Mouse (Mus musculus): ENCODE measurements around the gene Hypk. TPM values are rescaled to one million over a fixed set of nuclear protein-coding genes. Genes with fewer than 3 reads are reported as not detected.

The Hypk gene
- total RNA-seq (2021), result 10 to 100 TPM; 28.1 to 28.9 TPM

- no peak for DNase-seq
- intact Hi-C loops (cut with DNase I), result no loop called here
Measured at GRCm38 (mm10) chr2:121452990-121453389, at the start of gene Hypk. TSS of gene Hypk (plus strand) at chr2:121453290.

- DNase-seq, result no peak
- intact Hi-C loops (cut with DNase I), result no loop called here
Measured at GRCm38 (mm10) chr2:121403296-121403695, 49.8 kb upstream of the Hypk start.

- intact Hi-C loops (cut with DNase I), result no loop called here
- peak; percentile 18 for DNase-seq
Measured at GRCm38 (mm10) chr2:121408160-121408559, 44.9 kb upstream of the Hypk start.

GRCm38 (mm10) chr2:121412843-121413386 lies 40.2 kb upstream of the Hypk start:
- DNase-seq, result no peak
- intact Hi-C loops (cut with DNase I), result no loop called here

GRCm38 (mm10) chr2:121413387-121414042 lies 39.6 kb upstream of the Hypk start, which contains the start of the genes Pdia3 and Catsper2:
TSS of gene Pdia3 (plus strand) at chr2:121413775.
TSS of gene Catsper2 (minus strand) at chr2:121413792.
- intact Hi-C loops (cut with DNase I), result no loop called here
- DNase-seq, result peak; percentile 97

GRCm38 (mm10) chr2:121414139-121414685 lies 38.9 kb upstream of the Hypk start:
- intact Hi-C loops (cut with DNase I), result no loop called here
- DNase-seq, result no peak

GRCm38 (mm10) chr2:121415103-121415502 lies 38.0 kb upstream of the Hypk start:
- no peak for DNase-seq
- intact Hi-C loops (cut with DNase I), result no loop called here

GRCm38 (mm10) chr2:121415591-121415990 lies 37.5 kb upstream of the Hypk start:
- intact Hi-C loops (cut with DNase I), result no loop called here
- no peak for DNase-seq

GRCm38 (mm10) chr2:121416356-121416755 lies 36.7 kb upstream of the Hypk start:
- DNase-seq, result no peak
- intact Hi-C loops (cut with DNase I), result no loop called here

GRCm38 (mm10) chr2:121418476-121418875 lies 34.6 kb upstream of the Hypk start:
- no peak for DNase-seq
- intact Hi-C loops (cut with DNase I), result no loop called here

- intact Hi-C loops (cut with DNase I), result no loop called here
- no peak for DNase-seq
Measured at GRCm38 (mm10) chr2:121423166-121423565, 29.9 kb upstream of the Hypk start.

GRCm38 (mm10) chr2:121425890-121426289 lies 27.2 kb upstream of the Hypk start:
- intact Hi-C loops (cut with DNase I), result no loop called here
- DNase-seq, result no peak

- DNase-seq, result no peak
- intact Hi-C loops (cut with DNase I), result no loop called here
Measured at GRCm38 (mm10) chr2:121434854-121435253, 18.2 kb upstream of the Hypk start.

GRCm38 (mm10) chr2:121439746-121440145 lies 13.3 kb upstream of the Hypk start:
- no peak for DNase-seq
- intact Hi-C loops (cut with DNase I), result no loop called here

- no peak for DNase-seq
- intact Hi-C loops (cut with DNase I), result no loop called here
Measured at GRCm38 (mm10) chr2:121440834-121441605, 12.1 kb upstream of the Hypk start.

- intact Hi-C loops (cut with DNase I), result no loop called here
- no peak for DNase-seq
Measured at GRCm38 (mm10) chr2:121441800-121442199, 11.3 kb upstream of the Hypk start.

- peak; percentile 18 for DNase-seq
- intact Hi-C loops (cut with DNase I), result no loop called here
Measured at GRCm38 (mm10) chr2:121442259-121443067, 10.6 kb upstream of the Hypk start.

- DNase-seq, result no peak
- intact Hi-C loops (cut with DNase I), result no loop called here
Measured at GRCm38 (mm10) chr2:121443068-121443349, 10.1 kb upstream of the Hypk start.

- DNase-seq, result no peak
- intact Hi-C loops (cut with DNase I), result no loop called here
Measured at GRCm38 (mm10) chr2:121444178-121444577, 8.9 kb upstream of the Hypk start, which contains the start of gene Ell3. TSS of gene Ell3 (minus strand) at chr2:121444278.

GRCm38 (mm10) chr2:121445117-121445516 lies 8.0 kb upstream of the Hypk start:
- intact Hi-C loops (cut with DNase I), result no loop called here

GRCm38 (mm10) chr2:121446506-121446905 lies 6.6 kb upstream of the Hypk start:
- DNase-seq, result no peak
- intact Hi-C loops (cut with DNase I), result no loop called here

More at GRCm38 (mm10) chr2:121445117-121445516, 8.0 kb upstream of the Hypk start:
- no peak for DNase-seq

All from left cerebral cortex, postnatal 4 days (tissue).